Mouse (Mus musculus) lung, embryonic 14.5 days (tissue): ENCODE results near the gene Egfem1. TPM values are rescaled to one million over a fixed set of nuclear protein-coding genes. Genes with fewer than 3 reads are reported as not detected.

Experiments
- ATAC-seq: fragments of 200-750 bp; cut with Nextera tagmentation; 2 replicates; pipeline ENCODE4 v1.8.0; 2017; ENCODE audit warnings: mild to moderate bottlenecking, moderate TSS enrichment, moderate library complexity; ENCODE audit not compliant: insufficient read depth
- DNase-seq: peaks from one replicate; pipeline ENCODE4 v3.0.0-alpha.2; 2015
- H3K27ac ChIP-seq: fragments of 300-500 bp; sonication (generic); 2 replicates; pipeline ENCODE4 v1.5.1; 2014; ENCODE audit warnings: low read depth, mild to moderate bottlenecking, moderate library complexity
- H3K27me3 ChIP-seq: fragments of 300-500 bp; sonication (generic); 2 replicates; pipeline ENCODE4 v1.6.1; 2014; ENCODE audit warnings: low read length, control low read depth; ENCODE audit not compliant: insufficient read depth
- H3K36me3 ChIP-seq: fragments of 300-500 bp; sonication (generic); 2 replicates; pipeline ENCODE4 v1.6.1; 2014; ENCODE audit warnings: control low read depth; ENCODE audit not compliant: insufficient read depth
- H3K4me1 ChIP-seq: fragments of 300-500 bp; sonication (generic); 2 replicates; pipeline ENCODE4 v1.6.1; 2014; ENCODE audit warnings: antibody characterized with exemption, control low read depth; ENCODE audit not compliant: insufficient read depth
- H3K4me2 ChIP-seq: fragments of 300-500 bp; sonication (generic); 2 replicates; pipeline ENCODE4 v1.6.1; 2014; ENCODE audit warnings: mild to moderate bottlenecking
- H3K4me3 ChIP-seq: fragments of 300-500 bp; sonication (generic); 2 replicates; pipeline ENCODE4 v1.5.1; 2014; ENCODE audit warnings: low read depth, low read length
- H3K9ac ChIP-seq: fragments of 300-500 bp; sonication (generic); 2 replicates; pipeline ENCODE4 v1.6.1; 2014
- H3K9me3 ChIP-seq: fragments of 300-500 bp; sonication (generic); 2 replicates; pipeline ENCODE4 v1.6.1; 2016; ENCODE audit warnings: low read depth, low read length, control low read depth
- CTCF ChIP-seq: IDR thresholded peaks from 2 replicates; pipeline ENCODE4 v1.5.1; 2016; ENCODE audit warnings: antibody characterized with exemption, low read depth
- WGBS: fragments of 180-500 bp; shearing (Covaris S2); extraction: QIAGEN DNeasy Blood & Tissue Kit; methylation state at CpG from one replicate; pipeline ENCODE4 v1.1.7; 2014; 5-methylcytosine and 5-hydroxymethylcytosine counted together
- polyA plus RNA-seq: library from polyadenylated mRNA; unstranded; fragments of >200 nt; fragmentation: Nextera tagmentation; extraction: Ambion mirVana; gene quantifications from 2 replicates; pipeline ENCODE4 v1.2.1, GENCODE M21; 2014

Gene Egfem1
- polyA plus RNA-seq: 6.7 and 9.3 TPM in 2 replicates

DNA sequence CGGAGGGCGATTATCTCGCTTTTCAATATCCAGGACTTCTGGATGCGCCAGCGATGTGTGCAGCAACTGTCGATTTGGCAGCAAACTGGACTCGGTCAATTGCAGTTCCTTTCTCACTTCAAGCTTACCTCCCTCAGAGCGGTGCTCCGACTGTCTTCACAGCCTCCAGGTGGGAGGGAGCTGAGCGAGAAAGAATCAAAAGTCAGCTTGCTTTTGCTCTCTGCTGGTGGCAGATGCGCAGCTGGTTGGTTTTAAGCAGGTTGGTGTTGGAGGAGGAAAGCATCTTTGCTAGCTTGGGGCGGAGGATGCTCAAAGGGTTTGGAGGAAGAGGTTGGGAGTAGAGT is at the start of gene Egfem1:
Gene Egfem1, plus strand, starts transcription at position 72 of the 344 bp plus-strand sequence.
- H3K36me3 ChIP-seq: no peaks in the 10 kb centered on the region
- H3K27me3 ChIP-seq: peaks cover 37% of the 10 kb centered on the region
- ATAC-seq (no peak), DNase-seq (peak; percentile 8)
- 10% methylated on average over 12 of the region's 12 CpGs for WGBS
- H3K9ac ChIP-seq: peak within 1 kb of the TSS; percentile 29
- no peak within 1 kb of the TSS for H3K27ac ChIP-seq
- H3K4me2 ChIP-seq: peak within 1 kb of the TSS; percentile 93
- H3K4me3 ChIP-seq: peak within 1 kb of the TSS; percentile 47
- no peak for TF ChIP-seq CTCF
- H3K9me3 ChIP-seq: no peaks in the 10 kb centered on the region
- H3K4me1 ChIP-seq: no peaks in the 10 kb centered on the region; the same call in 1 of the 2 replicates

DNA sequence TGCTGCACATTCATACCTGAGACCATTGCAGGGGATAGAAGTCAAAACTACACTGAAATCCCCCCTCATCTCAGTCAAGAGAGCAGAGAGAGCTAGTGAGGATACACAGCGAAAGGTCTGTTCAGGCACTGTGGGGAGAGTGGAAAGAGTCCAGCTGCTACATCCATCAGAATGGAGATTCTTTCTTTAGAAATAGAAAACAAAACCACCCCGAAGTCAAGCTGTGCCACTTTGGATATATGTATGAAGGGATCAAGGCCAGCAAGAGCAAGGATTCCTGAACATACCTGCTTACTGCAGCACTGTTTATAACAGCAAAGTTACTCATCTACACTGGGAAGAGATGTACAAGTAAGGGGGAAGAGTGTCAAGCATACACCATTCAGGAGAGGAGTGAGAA is 48.7 kb upstream of the Egfem1 start:
- H3K27ac ChIP-seq: no peak overlapping the region
- no peaks in the 10 kb centered on the region for H3K9me3 ChIP-seq
- no peak for TF ChIP-seq CTCF
- no peaks in the 10 kb centered on the region for H3K4me1 ChIP-seq
- ATAC-seq: no peak
- no peaks in the 10 kb centered on the region for H3K36me3 ChIP-seq
- 71% methylated on average over 2 of the region's 2 CpGs for WGBS
- H3K9ac ChIP-seq: no peak overlapping the region
- H3K4me3 ChIP-seq: no peak overlapping the region
- DNase-seq: no peak
- H3K4me2 ChIP-seq: no peak overlapping the region
- no peaks in the 10 kb centered on the region for H3K27me3 ChIP-seq

DNA sequence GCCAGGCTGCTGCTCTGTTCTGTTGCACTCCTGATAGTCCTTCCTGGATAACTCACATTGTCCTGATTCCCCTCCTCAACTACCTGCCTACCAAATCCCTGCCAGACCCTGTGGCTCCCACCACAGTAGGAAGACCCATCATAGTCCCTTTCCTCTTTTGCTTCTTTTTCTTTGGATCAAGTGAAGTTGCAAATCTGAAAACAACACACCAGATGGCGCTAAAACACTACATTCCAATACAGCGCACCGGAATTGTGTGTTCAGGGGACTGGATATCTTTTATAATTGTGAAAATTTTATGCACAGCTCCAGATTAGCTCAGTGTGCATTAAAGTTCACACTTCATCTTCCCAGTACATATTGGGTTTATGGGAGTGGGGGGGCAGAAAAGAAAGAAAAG is 45.7 kb upstream of the Egfem1 start:
- Histone ChIP-seq H3K27me3 (no peaks in the 10 kb centered on the region), H3K4me2 (no peak overlapping the region), H3K9ac (no peak overlapping the region), H3K27ac (no peak overlapping the region), H3K9me3 (no peaks in the 10 kb centered on the region), H3K4me3 (no peak overlapping the region), H3K4me1 (no peaks in the 10 kb centered on the region), H3K36me3 (no peaks in the 10 kb centered on the region)
- ATAC-seq (peak; percentile 58; the same call in 1 of the 2 replicates), DNase-seq (peak; percentile 85)
- 2% methylated on average over 3 of the region's 3 CpGs for WGBS
- TF ChIP-seq CTCF: peak; percentile 79

DNA sequence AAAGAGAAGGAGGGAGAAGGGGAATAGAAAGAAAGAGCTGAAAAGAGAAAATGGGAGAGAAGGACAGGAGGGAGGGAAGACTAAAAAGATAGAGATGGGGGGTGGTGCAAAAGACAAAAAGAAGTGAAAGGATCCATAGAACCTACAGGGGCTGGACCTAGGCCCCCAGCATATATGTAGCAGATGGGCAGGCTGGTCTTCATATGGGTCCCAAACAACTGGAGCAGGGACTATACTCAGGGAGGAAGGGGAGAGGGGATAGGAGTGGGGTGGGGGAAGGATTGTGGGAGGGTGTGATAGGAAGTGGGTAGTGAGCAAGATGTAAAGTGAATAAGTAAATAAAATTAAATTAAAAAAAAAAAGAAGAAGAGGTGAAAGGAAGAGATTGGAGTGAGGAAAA is 45.2 kb upstream of the Egfem1 start:
- H3K4me3 ChIP-seq: no peak overlapping the region

DNA sequence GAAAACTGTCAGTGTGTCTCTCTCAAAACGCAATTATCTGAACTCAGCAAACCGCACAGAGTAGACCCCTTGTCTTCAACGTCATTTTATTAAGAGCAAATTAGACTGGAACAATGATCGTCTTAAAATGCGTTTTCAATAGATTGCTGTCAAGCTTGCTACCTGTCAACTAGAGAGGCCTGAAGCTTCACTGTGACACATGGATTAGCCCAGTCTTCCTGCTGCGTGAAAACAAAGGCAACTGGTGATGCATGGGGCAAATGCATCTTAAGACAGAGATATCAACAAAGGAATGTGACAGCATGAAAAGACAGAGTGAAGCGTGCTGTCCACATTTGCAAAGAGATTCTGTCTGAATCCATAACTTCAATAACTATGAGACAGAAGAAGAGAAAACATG is 41.8 kb upstream of the Egfem1 start:
- DNase-seq: no peak
- no peak overlapping the region for H3K4me3 ChIP-seq
- H3K9ac ChIP-seq: no peak overlapping the region
- H3K27me3 ChIP-seq: no peaks in the 10 kb centered on the region
- 83% methylated on average over 7 of the region's 7 CpGs for WGBS
- no peak for TF ChIP-seq CTCF
- no peaks in the 10 kb centered on the region for H3K4me1 ChIP-seq
- H3K9me3 ChIP-seq: no peaks in the 10 kb centered on the region
- H3K4me2 ChIP-seq: no peak overlapping the region
- no peaks in the 10 kb centered on the region for H3K36me3 ChIP-seq
- ATAC-seq: no peak
- no peak overlapping the region for H3K27ac ChIP-seq

More for the DNA sequence above, 45.2 kb upstream of the Egfem1 start:
- no peak overlapping the region for H3K27ac ChIP-seq
- H3K9me3 ChIP-seq: no peaks in the 10 kb centered on the region
- H3K9ac ChIP-seq: no peak overlapping the region
- H3K36me3 ChIP-seq: no peaks in the 10 kb centered on the region
- no peak overlapping the region for H3K4me2 ChIP-seq
- no peak for DNase-seq
- no peaks in the 10 kb centered on the region for H3K27me3 ChIP-seq
- H3K4me1 ChIP-seq: no peaks in the 10 kb centered on the region
- TF ChIP-seq CTCF: no peak
- no peak for ATAC-seq

DNA sequence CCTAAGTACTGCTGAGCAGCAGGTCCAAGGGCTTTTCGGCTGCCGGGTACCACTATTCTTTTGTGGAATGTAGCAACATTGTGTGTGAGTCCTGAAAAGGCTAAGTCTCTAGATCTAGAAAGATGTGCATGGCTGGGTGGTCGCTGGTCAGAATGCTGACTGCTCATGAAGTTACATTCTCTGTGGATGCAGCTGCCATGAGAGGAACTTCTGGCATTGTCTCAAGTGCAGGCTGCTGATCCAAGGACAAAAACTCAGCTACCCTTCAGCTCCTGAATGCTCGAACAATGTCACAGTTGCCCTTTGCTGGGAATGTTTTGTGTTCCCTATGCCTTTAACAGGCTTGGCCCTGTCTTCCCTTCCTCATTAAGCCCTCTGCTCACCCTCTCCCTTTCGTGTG is 35.5 kb upstream of the Egfem1 start:
- no peaks in the 10 kb centered on the region for H3K9me3 ChIP-seq
- no peaks in the 10 kb centered on the region for H3K4me1 ChIP-seq
- H3K27me3 ChIP-seq: no peaks in the 10 kb centered on the region
- H3K4me2 ChIP-seq: no peak overlapping the region
- H3K36me3 ChIP-seq: no peaks in the 10 kb centered on the region
- 72% methylated on average over 5 of the region's 5 CpGs for WGBS
- ATAC-seq (no peak), DNase-seq (peak; percentile 5)
- TF ChIP-seq CTCF: no peak
- H3K27ac ChIP-seq: no peak overlapping the region
- no peak overlapping the region for H3K9ac ChIP-seq
- no peak overlapping the region for H3K4me3 ChIP-seq

DNA sequence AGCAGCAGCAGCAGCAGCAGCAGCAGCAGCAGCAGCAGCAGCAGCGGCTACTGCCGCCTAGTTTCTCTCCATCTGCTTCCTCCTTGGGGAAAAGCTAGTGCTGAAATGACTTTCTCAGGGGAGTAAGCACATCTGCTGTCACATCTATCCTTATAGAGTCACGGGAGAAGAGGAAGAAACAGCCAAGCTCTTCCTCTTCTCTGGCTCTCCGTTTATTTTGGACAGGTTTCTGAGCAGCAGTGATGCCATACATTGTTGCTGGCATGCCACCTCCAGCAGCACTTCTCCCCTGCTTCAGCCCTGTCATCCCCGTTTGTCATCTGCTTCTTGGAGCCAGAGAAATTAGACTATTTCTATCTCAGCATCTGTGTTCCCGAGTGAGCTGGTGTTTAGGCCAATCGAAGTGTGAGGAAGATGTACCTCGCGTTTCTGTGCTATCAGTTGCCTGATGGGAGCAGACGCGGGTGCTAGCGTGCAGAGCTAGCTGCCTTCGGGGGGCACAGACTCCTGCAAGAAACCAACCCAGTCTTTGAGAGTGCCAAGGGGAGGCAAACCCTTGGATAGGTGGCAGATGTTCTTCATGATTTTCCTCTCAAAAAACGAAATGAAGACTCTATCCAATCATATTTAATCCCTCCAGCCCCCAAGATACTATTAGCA is 34.4 kb upstream of the Egfem1 start:
- no peak for TF ChIP-seq CTCF
- no peak overlapping the region for H3K4me2 ChIP-seq
- no peaks in the 10 kb centered on the region for H3K9me3 ChIP-seq
- ATAC-seq (no peak), DNase-seq (no peak)
- H3K9ac ChIP-seq: no peak overlapping the region
- H3K27me3 ChIP-seq: no peaks in the 10 kb centered on the region
- no peaks in the 10 kb centered on the region for H3K36me3 ChIP-seq
- H3K4me1 ChIP-seq: no peaks in the 10 kb centered on the region
- WGBS: 58% methylated on average over 14 of the region's 14 CpGs
- no peak overlapping the region for H3K27ac ChIP-seq
- no peak overlapping the region for H3K4me3 ChIP-seq
